Mouse (Mus musculus) intestine, postnatal 0 days (tissue): ENCODE results near the gene Uqcr11. TPM values are rescaled to one million over a fixed set of nuclear protein-coding genes. Genes with fewer than 3 reads are reported as not detected.

Experiments
- ATAC-seq: fragments of 200-750 bp; cut with Nextera tagmentation; 2 replicates; pipeline ENCODE4 v1.8.0; 2017; ENCODE audit warnings: mild to moderate bottlenecking, moderate TSS enrichment, moderate library complexity
- H3K27ac ChIP-seq: fragments of 300-500 bp; sonication (generic); 2 replicates; pipeline ENCODE4 v1.5.1; 2014; ENCODE audit warnings: mild to moderate bottlenecking, low read depth, low read length, moderate library complexity
- H3K27me3 ChIP-seq: fragments of 300-500 bp; sonication (generic); replicated peaks from 2 replicates; pipeline ENCODE4 v1.6.1; 2014; ENCODE audit warnings: low read length, mixed read lengths; ENCODE audit not compliant: control insufficient read depth, insufficient read depth
- H3K36me3 ChIP-seq: fragments of 300-500 bp; sonication (generic); 2 replicates; pipeline ENCODE4 v1.6.1; 2014; ENCODE audit warnings: mild to moderate bottlenecking, moderate library complexity; ENCODE audit not compliant: control insufficient read depth, insufficient read depth
- H3K4me1 ChIP-seq: fragments of 300-500 bp; sonication (generic); replicated peaks from 2 replicates; pipeline ENCODE4 v1.6.1; 2014; ENCODE audit warnings: antibody characterized with exemption, low read length, mixed read lengths; ENCODE audit not compliant: control insufficient read depth, insufficient read depth
- H3K4me2 ChIP-seq: fragments of 300-500 bp; sonication (generic); replicated peaks from 2 replicates; pipeline ENCODE4 v1.6.1; 2014; ENCODE audit warnings: low read depth, mild to moderate bottlenecking, moderate library complexity
- H3K4me3 ChIP-seq: fragments of 300-500 bp; sonication (generic); 2 replicates; pipeline ENCODE4 v1.5.1; 2014; ENCODE audit warnings: low read depth, low read length
- H3K9ac ChIP-seq: fragments of 300-500 bp; sonication (generic); 2 replicates; pipeline ENCODE4 v1.6.1; 2014; ENCODE audit warnings: mild to moderate bottlenecking, low read depth, low read length
- H3K9me3 ChIP-seq: fragments of 300-500 bp; sonication (generic); 2 replicates; pipeline ENCODE4 v1.6.1; 2016; ENCODE audit warnings: mixed run types; ENCODE audit not compliant: control insufficient read depth
- CTCF ChIP-seq: sonication (generic); IDR thresholded peaks from 2 replicates; pipeline ENCODE4 v1.5.1; 2016; ENCODE audit warnings: low read depth, mild to moderate bottlenecking, control low read depth, antibody characterized with exemption, moderate library complexity
- WGBS: fragments of 180-500 bp; shearing (Covaris S2); extraction: QIAGEN DNeasy Blood & Tissue Kit; methylation state at CpG from one replicate; pipeline ENCODE4 v1.1.7; 2014; 5-methylcytosine and 5-hydroxymethylcytosine counted together
- polyA plus RNA-seq: library from polyadenylated mRNA; unstranded; fragments of >200 nt; fragmentation: Nextera tagmentation; extraction: Ambion mirVana; gene quantifications from 2 replicates; pipeline ENCODE4 v1.2.1, GENCODE M21; 2015

Uqcr11 gene
- polyA plus RNA-seq, 1 experiment from 2014 or later, result 1,082 TPM

DNA sequence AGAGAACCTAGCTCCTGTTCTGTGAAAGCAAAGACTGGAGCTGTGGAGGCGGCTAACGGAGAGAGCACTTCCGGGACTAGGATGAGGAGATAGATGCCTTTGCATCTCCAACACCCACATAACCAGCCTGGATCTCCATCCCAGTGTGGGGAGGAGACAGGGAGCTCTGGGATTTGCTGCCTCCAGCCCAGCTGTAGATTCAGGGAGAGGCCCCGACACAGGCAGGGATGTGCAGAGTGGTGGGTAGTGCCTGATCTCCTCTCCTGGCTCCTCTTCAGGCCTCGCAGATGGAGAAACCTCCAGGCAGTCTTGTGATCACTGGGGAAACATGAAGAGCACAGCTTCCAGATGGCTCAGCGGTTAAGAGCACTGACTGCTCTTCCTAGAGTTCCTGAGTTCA lies 33.9 kb downstream of the Uqcr11 start:
- Histone ChIP-seq H3K9me3 (no peaks in the 10 kb centered on the region), H3K27me3 (no peaks in the 10 kb centered on the region), H3K9ac (no peak overlapping the region), H3K4me2 (no peak overlapping the region), H3K36me3 (no peaks in the 10 kb centered on the region), H3K27ac (no peak overlapping the region), H3K4me3 (no peak overlapping the region), H3K4me1 (no peaks in the 10 kb centered on the region)
- WGBS, result 88% methylated on average over 6 of the region's 6 CpGs
- no peak for ATAC-seq
- TF ChIP-seq CTCF, result no peak

DNA sequence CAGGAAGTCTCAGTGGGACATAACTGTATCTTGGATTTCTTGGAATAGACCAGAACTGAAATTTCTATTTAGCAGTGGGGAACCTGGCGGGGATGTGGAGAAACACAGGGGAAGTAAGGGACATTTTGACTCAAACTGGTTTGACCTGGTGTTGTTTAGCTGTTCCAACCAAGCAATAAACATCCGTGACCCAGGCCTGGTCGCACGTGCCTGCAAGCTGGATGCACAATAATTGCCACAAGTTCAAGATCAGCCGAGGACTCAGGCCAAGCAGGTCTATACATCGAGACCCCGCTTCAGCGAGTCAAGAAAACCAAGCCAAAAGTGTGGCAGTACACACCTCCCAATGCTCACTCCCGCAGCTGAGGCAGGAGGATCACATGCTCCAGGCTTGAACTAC lies 34.6 kb downstream of the Uqcr11 start:
- WGBS, result 56% methylated on average over 9 of the region's 9 CpGs
- Histone ChIP-seq H3K4me3 (no peak overlapping the region), H3K27ac (no peak overlapping the region), H3K4me1 (no peaks in the 10 kb centered on the region), H3K4me2 (no peak overlapping the region), H3K27me3 (no peaks in the 10 kb centered on the region), H3K9me3 (no peaks in the 10 kb centered on the region), H3K36me3 (no peaks in the 10 kb centered on the region), H3K9ac (no peak overlapping the region)
- no peak for ATAC-seq
- no peak for TF ChIP-seq CTCF

- peak; percentile 39; the same call in 1 of the 2 replicates for ATAC-seq
- 8% methylated on average over 12 of the region's 12 CpGs for WGBS
- no peak for TF ChIP-seq CTCF
- no peak overlapping the region for H3K4me3 ChIP-seq
- no peak overlapping the region for H3K9ac ChIP-seq
- no peaks in the 10 kb centered on the region for H3K9me3 ChIP-seq
- H3K36me3 ChIP-seq, result no peaks in the 10 kb centered on the region
- peak overlapping the region; percentile 39; the same call in 1 of the 2 replicates for H3K4me2 ChIP-seq
- no peaks in the 10 kb centered on the region for H3K27me3 ChIP-seq
- H3K4me1 ChIP-seq, result no peaks in the 10 kb centered on the region
- H3K27ac ChIP-seq, result no peak overlapping the region
Observed at GRCm38 (mm10) chr10:80371411-80371966, 35.1 kb downstream of the Uqcr11 start.

DNA sequence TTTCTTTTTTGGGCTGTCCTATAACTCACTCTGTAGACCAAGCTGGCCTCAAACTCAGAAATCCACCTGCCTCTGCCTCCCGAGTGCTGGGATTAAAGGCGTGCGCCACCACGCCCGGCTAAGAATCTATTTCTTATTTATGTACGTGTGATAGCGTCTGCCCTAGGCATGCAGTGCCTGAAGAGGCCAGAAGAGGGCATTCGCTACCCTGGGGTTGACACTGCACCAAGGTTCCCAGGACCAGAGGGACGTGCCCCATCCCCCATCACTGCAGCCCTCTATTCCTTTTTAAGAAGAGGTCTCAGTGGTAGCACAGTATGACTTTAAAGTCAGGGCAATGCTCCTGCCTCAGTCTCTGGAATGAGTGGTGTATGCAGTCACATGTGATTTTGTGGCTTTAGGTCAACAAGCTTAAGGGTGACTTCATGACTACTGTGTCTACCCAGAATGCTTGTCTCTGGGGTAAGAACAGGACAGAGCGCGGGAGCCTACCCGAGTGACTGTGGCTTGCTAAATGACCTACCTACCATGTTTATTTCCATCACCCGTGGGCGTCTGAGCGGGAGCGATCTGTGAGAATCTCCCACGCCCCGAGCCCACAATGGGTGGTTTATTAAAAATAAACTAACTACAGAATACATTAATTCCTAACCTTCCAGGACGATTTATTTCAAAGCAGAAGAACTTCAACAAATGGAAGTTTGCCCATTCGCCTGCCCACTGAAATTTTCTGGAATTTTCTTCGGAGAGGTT lies 36.5 kb downstream of the Uqcr11 start:
- TF ChIP-seq CTCF, result peak; percentile 42
- H3K4me3 ChIP-seq, result no peak overlapping the region
- no peak overlapping the region for H3K27ac ChIP-seq
- no peaks in the 10 kb centered on the region for H3K36me3 ChIP-seq
- no peaks in the 10 kb centered on the region; the same call in 1 of the 2 replicates for H3K27me3 ChIP-seq
- no peak overlapping the region for H3K9ac ChIP-seq
- WGBS, result 75% methylated on average over 21 of the region's 21 CpGs
- no peaks in the 10 kb centered on the region for H3K4me1 ChIP-seq
- ATAC-seq, result no peak
- H3K9me3 ChIP-seq, result no peaks in the 10 kb centered on the region
- H3K4me2 ChIP-seq, result no peak overlapping the region

DNA sequence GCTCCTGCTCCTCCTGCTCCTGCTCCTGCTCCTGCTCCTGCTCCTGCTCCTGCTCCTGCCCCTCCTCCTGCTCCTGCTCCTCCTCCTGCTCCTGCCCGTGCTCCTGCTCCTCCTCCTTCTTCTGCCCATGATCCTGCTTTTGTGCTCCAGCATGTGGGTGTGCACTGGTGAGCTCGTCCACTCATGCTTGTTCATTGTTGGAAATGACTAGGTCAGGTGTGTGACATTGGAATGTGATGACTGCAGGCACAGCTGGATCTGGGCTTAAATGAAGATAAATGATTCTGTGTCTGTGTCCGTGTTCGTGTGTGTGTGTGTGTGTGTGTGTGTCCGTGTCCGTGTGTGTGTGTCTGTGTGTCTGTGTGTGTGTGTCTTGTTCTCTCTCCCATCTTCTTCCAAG lies 38.2 kb downstream of the Uqcr11 start:
- ATAC-seq, result no peak
- Histone ChIP-seq H3K9me3 (no peaks in the 10 kb centered on the region), H3K9ac (no peak overlapping the region), H3K27ac (no peak overlapping the region), H3K36me3 (no peaks in the 10 kb centered on the region), H3K4me3 (no peak overlapping the region), H3K4me1 (no peaks in the 10 kb centered on the region), H3K4me2 (no peak overlapping the region), H3K27me3 (peaks cover 5% of the 10 kb centered on the region; the same call in 1 of the 2 replicates)
- no peak for TF ChIP-seq CTCF
- WGBS, result 88% methylated on average over 6 of the region's 6 CpGs

- 37% methylated on average over 5 of the region's 5 CpGs for WGBS
- Histone ChIP-seq H3K27me3 (peaks cover 5% of the 10 kb centered on the region; the same call in 1 of the 2 replicates), H3K4me1 (no peaks in the 10 kb centered on the region), H3K27ac (no peak overlapping the region), H3K36me3 (no peaks in the 10 kb centered on the region), H3K4me3 (no peak overlapping the region), H3K9me3 (no peaks in the 10 kb centered on the region), H3K4me2 (no peak overlapping the region), H3K9ac (no peak overlapping the region)
- TF ChIP-seq CTCF, result no peak
- 0 out of 2 replicates have a peak, but pooled peaks have one; percentile 12 for ATAC-seq
Observed at GRCm38 (mm10) chr10:80367954-80368353, 38.7 kb downstream of the Uqcr11 start.
